Mouse (Mus musculus) liver, embryonic 14.5 days (tissue): Measurements from ENCODE around the gene Cav2. TPM values are rescaled to one million over a fixed set of nuclear protein-coding genes. Genes with fewer than 3 reads are reported as not detected.
A peak's percentile ranks its signal among the peaks of the same experiment; 100 is the strongest.

Experiments used
- ATAC-seq: fragments of 200-750 bp; cut with Nextera tagmentation; 2 replicates; pipeline ENCODE4 v1.8.0; 2017; ENCODE audit warnings: moderate number of reproducible peaks, mild to moderate bottlenecking, moderate library complexity; ENCODE audit not compliant: insufficient read depth
- DNase-seq, 3 experiments: peaks; one replicate each; pipeline ENCODE4 v3.0.0-alpha.2; 2012 to 2013; ENCODE audit warnings: low read depth in 3 of 3, low spot score in 3 of 3
- H3K27ac ChIP-seq: fragments of 300-500 bp; sonication (generic); 2 replicates; pipeline ENCODE4 v1.5.1; 2014; ENCODE audit warnings: moderate library complexity, mild to moderate bottlenecking, control low read depth, inconsistent platforms
- H3K27me3 ChIP-seq: fragments of 300-500 bp; sonication (generic); 2 replicates; pipeline ENCODE4 v1.6.1; 2014; ENCODE audit warnings: mild to moderate bottlenecking, low read length, moderate library complexity; ENCODE audit not compliant: control insufficient read depth, insufficient read depth
- H3K36me3 ChIP-seq: fragments of 300-500 bp; sonication (generic); replicated peaks from 2 replicates; pipeline ENCODE4 v1.6.1; 2014; ENCODE audit warnings: low read depth; ENCODE audit not compliant: control insufficient read depth, insufficient read depth
- H3K4me1 ChIP-seq, 2 experiments: fragments of 200-500 bp in 1 of 2; fragments of 300-500 bp in 1 of 2; sonication (generic) in 1 of 2; replicated peaks; 2 replicates each; pipeline ENCODE4 v1.6.1; 2012 to 2014; ENCODE audit warnings: antibody characterized with exemption in 1 of 2, inconsistent platforms in 1 of 2, low read length in 1 of 2; ENCODE audit not compliant: control insufficient read depth in 2 of 2, insufficient read depth in 2 of 2
- H3K4me2 ChIP-seq: fragments of 300-500 bp; sonication (generic); 2 replicates; pipeline ENCODE4 v1.6.1; 2014; ENCODE audit warnings: low read depth, mild to moderate bottlenecking, control low read depth, moderate library complexity
- H3K4me3 ChIP-seq, 2 experiments: fragments of 200-500 bp in 1 of 2; fragments of 300-500 bp in 1 of 2; sonication (generic) in 1 of 2; 2 replicates each; pipeline ENCODE4 v1.5.1; 2012 to 2014; ENCODE audit warnings: low read depth in 2 of 2, low read length in 2 of 2, mild to moderate bottlenecking in 2 of 2, control low read depth in 1 of 2, inconsistent platforms in 1 of 2, moderate library complexity in 1 of 2; ENCODE audit not compliant: insufficient read depth in 1 of 2
- H3K9ac ChIP-seq: fragments of 300-500 bp; sonication (generic); replicated peaks from 2 replicates; pipeline ENCODE4 v1.6.1; 2014; ENCODE audit warnings: mild to moderate bottlenecking, control low read depth, moderate library complexity
- H3K9me3 ChIP-seq: fragments of 300-500 bp; sonication (generic); 2 replicates; pipeline ENCODE4 v1.6.1; 2016; ENCODE audit warnings: low read length, mixed read lengths; ENCODE audit not compliant: control insufficient read depth
- CTCF ChIP-seq: IDR thresholded peaks from 2 replicates; pipeline ENCODE4 v1.5.1; 2016; ENCODE audit warnings: antibody characterized with exemption, low read depth, control low read depth
- EP300 ChIP-seq: IDR thresholded peaks from 2 replicates; pipeline ENCODE4 v1.6.1; 2016; ENCODE audit warnings: antibody characterized with exemption, low read depth
- WGBS: fragments of 180-500 bp; shearing (Covaris S2); extraction: QIAGEN DNeasy Blood & Tissue Kit; methylation state at CpG from one replicate; pipeline ENCODE4 v1.1.7; 2014; ENCODE audit not compliant: insufficient replicate concordance; 5-methylcytosine and 5-hydroxymethylcytosine counted together
- polyA plus RNA-seq, 2 experiments: library from polyadenylated mRNA; depleted of rRNA in 1 of 2; stranded (reverse) in 1 of 2; unstranded in 1 of 2; fragments of >200 nt; fragmentation: Nextera tagmentation in 1 of 2; extraction: Ambion mirVana in 1 of 2; gene quantifications; 2 replicates each; pipeline versions ENCODE4 v1.2.1 to v1.2.3; 2012 to 2014

Gene Cav2
- polyA plus RNA-seq (2012; rRNA removed) = 0.61 and 0.87 TPM in 2 replicates
- polyA plus RNA-seq (2014; fragmentation: Nextera tagmentation; extraction: Ambion mirVana) = 2.2 and 2.6 TPM in 2 replicates

DNA sequence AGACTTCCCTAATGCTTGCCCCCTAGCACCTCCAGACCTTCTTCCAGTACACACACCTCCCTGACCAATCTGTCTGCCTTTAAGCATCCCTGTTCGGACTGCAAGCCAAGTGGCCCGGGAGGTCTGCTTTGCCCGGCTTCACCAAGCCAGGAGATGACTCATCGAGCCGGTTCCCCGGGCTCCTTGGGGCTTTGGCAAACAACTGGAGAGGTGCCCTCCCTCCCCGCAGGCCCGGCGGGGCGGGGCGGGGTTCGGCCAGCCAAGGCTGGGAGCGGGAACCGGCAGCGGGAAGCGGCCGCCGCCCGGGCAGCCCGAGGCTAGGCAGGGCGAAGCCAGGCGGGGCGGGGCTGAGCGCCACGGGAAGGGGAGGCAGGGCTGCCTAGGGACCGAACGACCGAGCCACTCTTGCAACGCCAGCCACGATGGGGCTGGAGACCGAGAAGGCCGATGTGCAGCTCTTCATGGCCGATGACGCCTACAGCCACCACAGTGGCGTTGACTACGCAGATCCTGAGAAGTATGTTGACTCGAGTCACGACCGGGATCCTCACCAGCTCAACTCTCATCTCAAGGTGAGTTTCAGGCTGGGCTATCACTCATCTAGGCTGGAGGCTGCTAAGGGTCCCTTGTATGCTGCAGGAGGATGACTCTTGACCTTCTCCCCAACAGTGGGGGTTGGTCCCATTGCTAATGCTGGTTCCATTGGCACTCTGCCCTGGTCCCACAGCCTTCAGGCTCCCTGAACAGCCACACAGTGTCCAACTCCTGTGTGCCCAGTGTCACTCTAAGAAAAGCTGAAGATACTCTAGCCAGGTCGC lies at the start of gene Cav2:
Gene Cav2 (plus strand): TSS at position 247 of the 818 bp plus-strand sequence.
- Histone ChIP-seq H3K4me3 (peak within 1 kb of the TSS; percentile 26 to 47), H3K27ac (no peak within 1 kb of the TSS), H3K4me1 (peaks cover 0 to 5% of the 10 kb centered on the region in 2 experiments; a peak in 1 of 4 replicates), H3K4me2 (peak within 1 kb of the TSS; percentile 37), H3K36me3 (no peaks in the 10 kb centered on the region), H3K9ac (no peak within 1 kb of the TSS), H3K27me3 (no peaks in the 10 kb centered on the region), H3K9me3 (no peaks in the 10 kb centered on the region)
- no peak for TF ChIP-seq EP300
- no peak for TF ChIP-seq CTCF
- ATAC-seq (peak; percentile 45; the same call in 1 of the 2 replicates), DNase-seq (no peak)
- 1% methylated on average over 40 of the region's 40 CpGs for WGBS

DNA sequence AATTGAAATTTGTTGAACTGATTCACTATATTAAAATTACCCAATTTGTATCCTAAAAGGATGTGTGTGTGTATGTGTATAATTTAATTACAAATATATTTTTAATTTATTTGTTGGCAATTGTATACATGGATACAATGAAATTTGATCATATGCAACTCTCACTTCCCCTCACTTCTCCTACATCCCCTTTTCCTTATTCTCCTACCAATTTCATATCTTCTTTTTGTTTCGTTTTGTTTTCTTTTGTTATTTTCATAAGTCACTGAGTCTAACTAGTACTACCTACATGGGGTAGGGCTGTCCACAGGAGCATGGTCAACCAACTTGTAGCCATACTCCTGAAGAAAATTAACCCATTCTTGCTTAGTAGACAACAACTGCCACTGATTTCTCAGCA lies 41.3 kb upstream of the Cav2 start:
- H3K4me3 ChIP-seq = no peak overlapping the region
- ATAC-seq (no peak), DNase-seq (no peak)
- no peaks in the 10 kb centered on the region for H3K36me3 ChIP-seq
- no peaks in the 10 kb centered on the region for H3K27me3 ChIP-seq
- TF ChIP-seq EP300 (no peak), CTCF (no peak)
- no peak overlapping the region for H3K4me2 ChIP-seq
- 71% methylated on average over 1 of the region's 1 CpGs for WGBS
- no peak overlapping the region for H3K27ac ChIP-seq
- H3K9me3 ChIP-seq = no peaks in the 10 kb centered on the region
- H3K4me1 ChIP-seq = no peaks in the 10 kb centered on the region
- H3K9ac ChIP-seq = no peak overlapping the region

DNA sequence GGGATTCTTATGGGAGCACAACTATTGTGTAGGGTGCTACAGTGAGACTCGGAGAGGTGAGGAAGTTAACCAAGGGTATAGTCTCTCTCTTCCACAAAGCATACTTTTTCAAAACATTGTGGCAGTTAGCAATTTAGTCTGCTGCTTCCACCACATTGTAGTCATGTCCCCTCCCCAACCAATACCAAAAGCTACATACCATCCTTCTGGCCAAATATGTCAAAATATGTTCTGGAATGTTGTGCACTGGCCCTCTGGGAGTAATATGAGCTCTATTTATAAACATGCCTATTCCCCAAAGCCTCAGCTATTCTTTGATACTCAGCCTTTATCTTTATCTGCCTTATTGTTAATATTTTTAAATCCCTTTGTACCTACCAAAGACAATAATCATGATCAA lies 40.0 kb upstream of the Cav2 start:
- Histone ChIP-seq H3K36me3 (no peaks in the 10 kb centered on the region), H3K4me2 (no peak overlapping the region), H3K4me1 (no peaks in the 10 kb centered on the region), H3K4me3 (no peak overlapping the region), H3K27me3 (no peaks in the 10 kb centered on the region), H3K27ac (no peak overlapping the region), H3K9ac (no peak overlapping the region), H3K9me3 (no peaks in the 10 kb centered on the region)
- TF ChIP-seq EP300 = no peak
- no peak for TF ChIP-seq CTCF
- WGBS = 60% methylated on average over 1 of the region's 1 CpGs
- ATAC-seq (no peak), DNase-seq (no peak)

DNA sequence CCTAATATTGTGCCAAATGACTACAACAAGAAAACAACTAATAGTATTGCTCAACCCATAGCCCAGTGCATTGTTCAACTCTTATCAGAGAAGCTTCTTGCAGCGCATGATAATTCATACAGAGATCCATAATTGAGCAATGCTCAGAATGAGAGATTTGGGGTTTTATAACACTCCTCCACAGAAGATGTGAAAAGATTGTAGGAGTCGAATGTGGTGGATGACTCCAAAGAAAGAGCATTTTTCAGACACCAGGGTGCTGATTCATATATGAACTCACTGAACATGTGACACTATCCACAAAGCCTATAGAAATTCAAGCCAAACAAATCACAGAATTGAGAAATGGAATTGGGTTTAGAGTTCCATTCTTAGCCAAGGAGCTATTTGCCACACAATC lies 34.0 kb upstream of the Cav2 start:
- ATAC-seq (no peak), DNase-seq (no peak)
- 58% methylated on average over 2 of the region's 2 CpGs for WGBS
- H3K4me1 ChIP-seq = no peaks in the 10 kb centered on the region
- no peak overlapping the region for H3K4me2 ChIP-seq
- no peak for TF ChIP-seq CTCF
- no peak for TF ChIP-seq EP300
- H3K9me3 ChIP-seq = no peaks in the 10 kb centered on the region
- H3K27me3 ChIP-seq = no peaks in the 10 kb centered on the region
- no peak overlapping the region for H3K9ac ChIP-seq
- no peak overlapping the region for H3K4me3 ChIP-seq
- no peaks in the 10 kb centered on the region for H3K36me3 ChIP-seq
- H3K27ac ChIP-seq = no peak overlapping the region

DNA sequence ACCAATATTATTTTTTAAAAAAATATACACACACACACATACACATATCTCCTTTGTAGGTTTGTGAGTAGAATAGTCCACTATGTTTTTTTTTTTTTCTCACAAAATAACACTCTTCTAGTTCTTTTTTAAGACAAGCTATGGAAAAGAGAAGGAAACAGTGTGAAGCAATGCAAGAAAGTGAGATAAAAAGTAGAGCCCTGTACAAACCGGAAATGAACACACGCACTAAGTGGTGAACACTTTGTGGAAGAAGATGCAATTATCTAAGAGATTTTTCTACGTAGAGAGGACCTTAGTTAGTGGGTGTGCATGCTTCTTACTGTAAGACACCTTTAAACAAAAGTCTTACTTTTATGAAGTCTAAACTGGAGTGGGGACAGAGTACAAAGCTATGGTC lies 33.3 kb upstream of the Cav2 start:
- no peak for DNase-seq
- ATAC-seq = no peak
- 39% methylated on average over 3 of the region's 3 CpGs for WGBS
- TF ChIP-seq EP300 = no peak
- Histone ChIP-seq H3K9ac (no peak overlapping the region), H3K4me1 (no peaks in the 10 kb centered on the region), H3K4me2 (no peak overlapping the region), H3K27ac (no peak overlapping the region), H3K4me3 (no peak overlapping the region), H3K27me3 (no peaks in the 10 kb centered on the region), H3K9me3 (no peaks in the 10 kb centered on the region), H3K36me3 (no peaks in the 10 kb centered on the region)
